Mouse (Mus musculus) embryonic facial prominence, embryonic 11.5 days (tissue): ENCODE measurements around the gene Jph3. TPM values are rescaled to one million over a fixed set of nuclear protein-coding genes. Genes with fewer than 3 reads are reported as not detected.
A peak's percentile ranks its signal among the peaks of the same experiment; 100 is the strongest.

Experiments used
- ATAC-seq: fragments of 200-750 bp; cut with Nextera tagmentation; replicated peaks from 2 replicates; pipeline ENCODE4 v1.8.0; 2017; ENCODE audit warnings: low read depth; ENCODE audit not compliant: insufficient number of reproducible peaks, low FRiP score, low TSS enrichment
- DNase-seq: peaks from one replicate; pipeline ENCODE4 v3.0.0-alpha.2; 2015; ENCODE audit warnings: low spot score
- H3K27ac ChIP-seq: fragments of 300-500 bp; sonication (generic); replicated peaks from 2 replicates; pipeline ENCODE4 v1.5.1; 2014; ENCODE audit warnings: mild to moderate bottlenecking, low read depth, low read length, control low read depth
- H3K27me3 ChIP-seq: fragments of 300-500 bp; sonication (generic); 2 replicates; pipeline ENCODE4 v1.6.1; 2014; ENCODE audit warnings: mild to moderate bottlenecking, low read length, moderate library complexity, mixed read lengths; ENCODE audit not compliant: control insufficient read depth, insufficient read depth
- H3K36me3 ChIP-seq: fragments of 300-500 bp; sonication (generic); replicated peaks from 2 replicates; pipeline ENCODE4 v1.6.1; 2014; ENCODE audit warnings: low read depth, mild to moderate bottlenecking, low read length, moderate library complexity, mixed read lengths; ENCODE audit not compliant: control insufficient read depth, insufficient read depth
- H3K4me1 ChIP-seq: fragments of 300-500 bp; sonication (generic); 2 replicates; pipeline ENCODE4 v1.6.1; 2014; ENCODE audit warnings: low read length, mixed read lengths; ENCODE audit not compliant: control insufficient read depth, insufficient read depth
- H3K4me2 ChIP-seq: fragments of 300-500 bp; sonication (generic); 2 replicates; pipeline ENCODE4 v1.6.1; 2014; ENCODE audit warnings: low read depth, mild to moderate bottlenecking, control low read depth, low read length, moderate library complexity
- H3K4me3 ChIP-seq: fragments of 300-500 bp; sonication (generic); 2 replicates; pipeline ENCODE4 v1.5.1; 2014; ENCODE audit warnings: low read depth, low read length, control low read depth
- H3K9ac ChIP-seq: fragments of 300-500 bp; sonication (generic); replicated peaks from 2 replicates; pipeline ENCODE4 v1.6.1; 2014; ENCODE audit warnings: mild to moderate bottlenecking, control low read depth, low read length
- H3K9me3 ChIP-seq: fragments of 300-500 bp; sonication (generic); replicated peaks from 2 replicates; pipeline ENCODE4 v1.6.1; 2016; ENCODE audit warnings: mild to moderate bottlenecking, low read length, inconsistent platforms, mixed read lengths; ENCODE audit not compliant: control insufficient read depth
- whole genome bisulfite sequencing: fragments of 180-500 bp; shearing (Covaris S2); extraction: QIAGEN DNeasy Blood & Tissue Kit; methylation state at CpG from one replicate; pipeline ENCODE4 v1.1.7; 2014; 5-methylcytosine and 5-hydroxymethylcytosine counted together
- polyA plus RNA-seq: library from polyadenylated mRNA; unstranded; fragments of >200 nt; fragmentation: Nextera tagmentation; extraction: Ambion mirVana; gene quantifications from 2 replicates; pipeline ENCODE4 v1.2.1, GENCODE M21; 2014

Gene Jph3
- polyA plus RNA-seq, 1 experiment from 2014 or later = 4.1 TPM

DNA sequence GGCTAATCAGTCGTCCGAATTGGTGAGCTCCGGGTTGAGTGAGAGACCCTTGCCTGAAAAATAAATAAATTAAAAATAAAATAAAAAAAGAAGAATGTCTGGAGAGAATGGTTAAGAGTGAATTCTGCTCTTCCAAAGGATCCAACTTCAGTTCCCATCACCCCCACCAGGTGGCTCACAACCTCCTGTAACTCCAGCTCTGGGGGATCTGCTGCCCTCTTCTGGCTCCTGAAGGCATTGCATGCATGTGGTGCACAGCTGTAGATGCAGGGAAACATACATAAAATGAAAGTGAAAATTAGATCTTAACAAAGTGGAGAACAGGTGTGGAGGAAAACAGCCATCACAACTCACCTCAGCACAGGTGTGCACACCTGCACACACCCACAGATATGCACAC is 22.0 kb downstream of the Jph3 start:
- DNase-seq (peak; percentile 72), ATAC-seq (no peak)
- H3K4me3 ChIP-seq = no peak overlapping the region
- H3K36me3 ChIP-seq = no peaks in the 10 kb centered on the region
- H3K9me3 ChIP-seq = no peaks in the 10 kb centered on the region
- H3K9ac ChIP-seq = no peak overlapping the region
- H3K4me2 ChIP-seq = no peak overlapping the region
- no peaks in the 10 kb centered on the region for H3K4me1 ChIP-seq
- WGBS = 29% methylated on average over 3 of the region's 3 CpGs
- no peak overlapping the region for H3K27ac ChIP-seq
- H3K27me3 ChIP-seq = no peaks in the 10 kb centered on the region

DNA sequence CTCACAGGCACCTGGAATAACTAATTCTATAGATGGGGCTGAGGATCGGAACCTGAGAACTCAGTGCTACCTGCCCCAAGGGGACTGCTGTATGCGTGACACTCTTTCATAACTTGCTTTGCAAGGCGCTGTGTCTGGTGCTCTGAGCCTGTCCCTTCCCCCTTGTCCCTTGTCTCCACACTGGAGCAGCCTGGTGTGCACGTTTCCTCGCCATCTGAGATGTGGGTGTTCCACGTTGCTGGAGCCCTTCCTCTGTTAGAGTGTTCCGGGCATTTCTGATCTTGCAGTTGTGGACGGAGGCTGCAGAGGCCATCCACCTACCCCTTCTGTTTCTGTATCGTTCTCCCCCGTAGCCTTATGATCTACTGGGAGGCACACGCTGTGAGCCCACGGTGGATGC is 29.0 kb downstream of the Jph3 start:
- DNase-seq (no peak), ATAC-seq (no peak)
- no peak overlapping the region for H3K4me3 ChIP-seq
- no peak overlapping the region for H3K9ac ChIP-seq
- H3K27me3 ChIP-seq = no peaks in the 10 kb centered on the region
- no peak overlapping the region for H3K27ac ChIP-seq
- 72% methylated on average over 12 of the region's 12 CpGs for WGBS
- no peaks in the 10 kb centered on the region for H3K36me3 ChIP-seq
- H3K9me3 ChIP-seq = no peaks in the 10 kb centered on the region
- no peaks in the 10 kb centered on the region for H3K4me1 ChIP-seq
- H3K4me2 ChIP-seq = no peak overlapping the region

GRCm38 (mm10) chr8:121760484-121760883 is 31.1 kb downstream of the Jph3 start:
- Histone ChIP-seq H3K36me3 (no peaks in the 10 kb centered on the region), H3K9me3 (no peaks in the 10 kb centered on the region), H3K4me1 (no peaks in the 10 kb centered on the region), H3K4me3 (no peak overlapping the region), H3K4me2 (no peak overlapping the region), H3K9ac (no peak overlapping the region), H3K27me3 (no peaks in the 10 kb centered on the region), H3K27ac (no peak overlapping the region)
- 81% methylated on average over 7 of the region's 7 CpGs for whole genome bisulfite sequencing
- ATAC-seq (no peak), DNase-seq (no peak)

DNA sequence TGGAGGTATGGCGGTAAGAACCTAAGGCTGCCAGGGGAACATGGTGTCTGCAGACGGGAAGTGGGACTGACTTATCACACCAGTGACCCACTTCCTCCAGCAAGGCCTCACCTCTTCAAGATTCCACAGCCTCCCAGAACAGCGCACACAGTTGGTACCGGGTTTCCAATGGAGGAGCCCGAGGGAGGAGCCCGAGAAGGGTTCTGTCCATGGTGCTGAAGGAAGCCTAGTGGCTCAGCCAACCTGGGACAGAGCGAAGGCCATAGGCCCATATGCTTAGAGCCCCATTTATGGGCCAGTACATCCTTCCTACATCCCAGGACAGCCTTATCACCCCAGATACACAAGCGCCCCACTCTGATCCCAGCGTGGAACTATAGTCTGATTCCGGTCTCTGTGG is 32.1 kb downstream of the Jph3 start:
- no peaks in the 10 kb centered on the region for H3K4me1 ChIP-seq
- no peak overlapping the region for H3K27ac ChIP-seq
- no peaks in the 10 kb centered on the region for H3K9me3 ChIP-seq
- no peak overlapping the region for H3K4me3 ChIP-seq
- peak; percentile 91 for DNase-seq
- no peak overlapping the region for H3K4me2 ChIP-seq
- H3K36me3 ChIP-seq = no peaks in the 10 kb centered on the region
- no peak for ATAC-seq
- no peak overlapping the region for H3K9ac ChIP-seq
- no peaks in the 10 kb centered on the region for H3K27me3 ChIP-seq
- 30% methylated on average over 10 of the region's 10 CpGs for WGBS

DNA sequence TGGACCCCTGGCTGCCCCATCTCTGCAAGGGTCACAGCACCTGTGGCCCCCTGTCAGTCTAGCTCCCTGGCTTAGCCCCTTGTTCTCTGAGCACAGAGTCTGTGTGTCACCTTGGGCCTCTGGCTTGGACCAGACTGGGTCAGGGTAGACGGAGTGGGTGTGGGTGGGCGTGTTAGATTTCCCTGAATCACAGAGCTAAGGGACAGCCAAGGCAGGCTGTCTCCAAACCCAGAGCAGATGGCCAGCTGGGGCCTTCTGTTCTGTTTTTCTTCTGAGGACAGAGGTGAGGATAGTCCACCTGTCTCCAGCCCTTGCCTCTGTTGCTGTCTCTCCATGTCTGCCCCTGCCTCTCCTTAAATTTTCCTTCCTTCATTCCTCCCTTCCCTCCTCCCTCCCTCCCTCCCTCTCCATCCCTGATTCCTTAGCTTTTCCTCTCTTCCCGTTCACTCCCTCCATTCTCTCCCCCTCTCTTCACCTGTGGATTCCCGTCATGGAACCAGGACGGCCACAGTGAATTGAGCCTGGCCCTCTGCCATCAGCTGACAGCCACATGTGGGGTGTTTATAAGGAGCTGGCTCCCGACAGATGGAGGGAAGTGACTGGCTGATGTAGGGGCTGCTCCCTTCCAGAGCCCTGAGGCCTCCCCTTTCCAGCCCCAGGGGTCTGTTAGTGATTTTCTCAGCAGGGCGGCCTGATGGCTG is 33.7 kb downstream of the Jph3 start:
- Histone ChIP-seq H3K27ac (no peak overlapping the region), H3K4me2 (no peak overlapping the region), H3K4me1 (no peaks in the 10 kb centered on the region), H3K4me3 (no peak overlapping the region), H3K9ac (no peak overlapping the region), H3K27me3 (no peaks in the 10 kb centered on the region), H3K9me3 (no peaks in the 10 kb centered on the region), H3K36me3 (no peaks in the 10 kb centered on the region)
- no peak for DNase-seq
- ATAC-seq = no peak; the same call in 1 of the 2 replicates
- 52% methylated on average over 7 of the region's 7 CpGs for WGBS

GRCm38 (mm10) chr8:121763700-121764013 is 34.2 kb downstream of the Jph3 start:
- DNase-seq (no peak), ATAC-seq (no peak; the same call in 1 of the 2 replicates)
- no peak overlapping the region for H3K4me2 ChIP-seq
- no peak overlapping the region for H3K4me3 ChIP-seq
- no peaks in the 10 kb centered on the region for H3K36me3 ChIP-seq
- 71% methylated on average over 9 of the region's 9 CpGs for WGBS
- no peak overlapping the region for H3K27ac ChIP-seq
- H3K27me3 ChIP-seq = no peaks in the 10 kb centered on the region
- H3K9me3 ChIP-seq = no peaks in the 10 kb centered on the region
- no peak overlapping the region for H3K9ac ChIP-seq
- no peaks in the 10 kb centered on the region for H3K4me1 ChIP-seq

- Histone ChIP-seq H3K4me3 (no peak overlapping the region), H3K4me2 (no peak overlapping the region), H3K4me1 (no peaks in the 10 kb centered on the region), H3K9ac (no peak overlapping the region), H3K27me3 (no peaks in the 10 kb centered on the region), H3K9me3 (no peaks in the 10 kb centered on the region), H3K27ac (no peak overlapping the region), H3K36me3 (no peaks in the 10 kb centered on the region)
- DNase-seq = no peak
- ATAC-seq = no peak
- 78% methylated on average over 7 of the region's 7 CpGs for WGBS
Observed at GRCm38 (mm10) chr8:121765594-121766138, 36.2 kb downstream of the Jph3 start.

- 54% methylated on average over 3 of the region's 3 CpGs for WGBS
- H3K4me1 ChIP-seq = no peaks in the 10 kb centered on the region
- no peak for DNase-seq
- no peak for ATAC-seq
- no peak overlapping the region for H3K4me3 ChIP-seq
- H3K9ac ChIP-seq = no peak overlapping the region
- no peaks in the 10 kb centered on the region for H3K9me3 ChIP-seq
- no peaks in the 10 kb centered on the region for H3K36me3 ChIP-seq
- H3K27me3 ChIP-seq = no peaks in the 10 kb centered on the region
- no peak overlapping the region for H3K4me2 ChIP-seq
- no peak overlapping the region for H3K27ac ChIP-seq
Observed at GRCm38 (mm10) chr8:121769095-121769494, 39.7 kb downstream of the Jph3 start.
